Mouse (Mus musculus): ENCODE data around the gene Ryr2. TPM values are rescaled to one million over a fixed set of nuclear protein-coding genes. Genes with fewer than 3 reads are reported as not detected.
"Not testable (repeated sequence)": the region's sequence is repeated elsewhere in the genome, so short reads cannot be mapped to it uniquely, and the experiment has no call there.

Gene Ryr2
- polyA plus RNA-seq, 1 experiment from 2014 or later, result 0.87 TPM

- Histone ChIP-seq H3K4me2 (ENCODE audit: low read depth, low read length) (no peak overlapping the region), H3K27ac (ENCODE audit: low read length) (no peak overlapping the region), H3K27me3 (ENCODE audit: control insufficient read depth, insufficient read depth, low read length) (no peaks in the 10 kb centered on the region), H3K4me3 (replicated peaks; ENCODE audit: low read length) (no peak overlapping the region), H3K4me1 (ENCODE audit: control insufficient read depth, insufficient read depth, low read length) (no peaks in the 10 kb centered on the region), H3K36me3 (ENCODE audit: control insufficient read depth, insufficient read depth, low read length) (no peaks in the 10 kb centered on the region), H3K9me3 (replicated peaks; ENCODE audit: control insufficient read depth, low read length) (no peaks in the 10 kb centered on the region), H3K9ac (ENCODE audit: low read length) (no peak overlapping the region)
- WGBS, result 57% methylated on average over 6 of the region's 6 CpGs
- ATAC-seq (ENCODE audit: insufficient read depth, low FRiP score), result no peak
These were observed 270.3 kb downstream of the Ryr2 start for GRCm38 (mm10) chr13:11836304-11837078.

- H3K27ac ChIP-seq (ENCODE audit: low read length), result no peak overlapping the region
- H3K4me2 ChIP-seq (ENCODE audit: low read depth, low read length), result no peak overlapping the region
- H3K27me3 ChIP-seq (ENCODE audit: control insufficient read depth, insufficient read depth, low read length), result no peaks in the 10 kb centered on the region
- no peaks in the 10 kb centered on the region for H3K9me3 ChIP-seq (replicated peaks; ENCODE audit: control insufficient read depth, low read length)
- ATAC-seq (ENCODE audit: insufficient read depth, low FRiP score), result no peak
- no peaks in the 10 kb centered on the region for H3K4me1 ChIP-seq (ENCODE audit: control insufficient read depth, insufficient read depth, low read length)
- no peak overlapping the region for H3K9ac ChIP-seq (ENCODE audit: low read length)
- WGBS, result 74% methylated on average over 4 of the region's 4 CpGs
- no peak overlapping the region for H3K4me3 ChIP-seq (replicated peaks; ENCODE audit: low read length)
- H3K36me3 ChIP-seq (ENCODE audit: control insufficient read depth, insufficient read depth, low read length), result no peaks in the 10 kb centered on the region
These were observed 275.5 kb downstream of the Ryr2 start for GRCm38 (mm10) chr13:11831210-11831609.

DNA sequence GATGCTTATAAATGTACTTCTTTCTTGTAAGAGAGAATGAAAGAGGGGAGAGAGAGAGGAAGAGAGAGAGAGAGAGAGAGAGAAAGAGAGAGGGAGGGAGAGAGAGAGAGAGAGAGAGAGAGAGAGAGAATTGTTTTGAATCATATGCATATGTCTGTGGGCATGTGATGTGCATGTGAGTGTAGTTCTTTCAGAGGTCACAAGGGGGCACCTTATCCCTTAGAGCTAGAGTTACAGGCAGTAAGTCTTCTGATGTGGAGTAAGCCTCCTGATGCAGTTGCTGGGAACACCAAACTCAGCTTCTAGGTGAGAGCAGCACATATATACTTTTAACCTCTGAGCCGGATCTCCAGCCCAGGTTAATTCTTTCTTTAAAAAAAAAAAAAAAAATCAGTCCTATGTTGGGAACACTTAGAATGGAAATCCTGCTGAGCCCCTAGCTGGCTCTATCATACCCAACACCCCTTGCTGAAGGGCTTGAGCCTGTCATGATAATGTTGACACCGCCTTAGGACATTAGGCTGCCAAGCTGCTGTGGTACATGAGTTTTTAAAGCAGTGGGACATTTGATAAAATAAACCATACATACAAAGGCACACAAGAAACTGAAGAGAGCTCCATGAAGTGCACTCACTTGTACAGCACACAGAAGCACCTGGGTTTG is 281.1 kb downstream of the Ryr2 start:
- ATAC-seq (ENCODE audit: insufficient read depth, low FRiP score), result no peak
- no peaks in the 10 kb centered on the region for H3K36me3 ChIP-seq (ENCODE audit: control insufficient read depth, insufficient read depth, low read length)
- H3K4me3 ChIP-seq (replicated peaks; ENCODE audit: low read length), result no peak overlapping the region
- H3K27ac ChIP-seq (ENCODE audit: low read length), result no peak overlapping the region
- WGBS, result 91% methylated on average over 2 of the region's 2 CpGs
- no peaks in the 10 kb centered on the region for H3K9me3 ChIP-seq (replicated peaks; ENCODE audit: control insufficient read depth, low read length)
- H3K4me2 ChIP-seq (ENCODE audit: low read depth, low read length), result no peak overlapping the region
- H3K27me3 ChIP-seq (ENCODE audit: control insufficient read depth, insufficient read depth, low read length), result no peaks in the 10 kb centered on the region
- no peaks in the 10 kb centered on the region for H3K4me1 ChIP-seq (ENCODE audit: control insufficient read depth, insufficient read depth, low read length)
- no peak overlapping the region for H3K9ac ChIP-seq (ENCODE audit: low read length)

- Histone ChIP-seq H3K4me2 (ENCODE audit: low read depth, low read length) (no peak overlapping the region), H3K9ac (ENCODE audit: low read length) (no peak overlapping the region), H3K4me1 (ENCODE audit: control insufficient read depth, insufficient read depth, low read length) (no peaks in the 10 kb centered on the region), H3K27ac (ENCODE audit: low read length) (no peak overlapping the region), H3K36me3 (ENCODE audit: control insufficient read depth, insufficient read depth, low read length) (no peaks in the 10 kb centered on the region), H3K4me3 (replicated peaks; ENCODE audit: low read length) (no peak overlapping the region), H3K27me3 (ENCODE audit: control insufficient read depth, insufficient read depth, low read length) (no peaks in the 10 kb centered on the region), H3K9me3 (replicated peaks; ENCODE audit: control insufficient read depth, low read length) (no peaks in the 10 kb centered on the region)
- WGBS, result 73% methylated on average over 3 of the region's 3 CpGs
- no peak for ATAC-seq (ENCODE audit: insufficient read depth, low FRiP score)
These were observed 288.0 kb downstream of the Ryr2 start for GRCm38 (mm10) chr13:11818723-11819122.

- H3K4me3 ChIP-seq (replicated peaks; ENCODE audit: low read length); H3K36me3 ChIP-seq (ENCODE audit: control insufficient read depth, insufficient read depth, low read length); H3K27me3 ChIP-seq (ENCODE audit: control insufficient read depth, insufficient read depth, low read length); H3K4me2 ChIP-seq (ENCODE audit: low read depth, low read length); H3K4me1 ChIP-seq (ENCODE audit: control insufficient read depth, insufficient read depth, low read length); H3K9ac ChIP-seq (ENCODE audit: low read length); ATAC-seq (ENCODE audit: insufficient read depth, low FRiP score); H3K9me3 ChIP-seq (replicated peaks; ENCODE audit: control insufficient read depth, low read length); H3K27ac ChIP-seq (ENCODE audit: low read length): not testable (repeated sequence)
- 61% methylated on average over 1 of the region's 1 CpGs for WGBS
These were observed 297.4 kb downstream of the Ryr2 start for GRCm38 (mm10) chr13:11809365-11809764.

DNA sequence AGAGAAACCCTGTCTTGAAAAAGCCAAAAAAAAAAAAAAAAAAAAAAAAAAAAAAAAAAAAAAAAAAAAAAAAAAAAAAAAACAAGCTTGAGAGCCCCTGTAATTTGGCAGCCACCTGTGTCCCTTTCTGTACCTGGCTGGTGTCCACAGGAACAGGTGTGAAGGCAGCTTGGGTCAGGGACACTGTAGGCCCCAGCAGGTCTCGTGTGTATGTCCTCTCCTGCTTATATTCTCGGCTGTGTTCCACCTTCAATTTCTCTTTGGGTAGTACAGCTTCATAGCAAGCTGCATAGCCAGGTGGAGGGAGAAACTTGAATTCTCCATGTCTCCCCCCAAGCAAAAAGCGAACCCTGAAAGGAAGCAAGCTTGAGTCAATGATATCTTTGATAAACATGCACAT is 314.2 kb downstream of the Ryr2 start:
- H3K4me3 ChIP-seq (replicated peaks; ENCODE audit: low read length), result no peak overlapping the region
- H3K36me3 ChIP-seq (ENCODE audit: control insufficient read depth, insufficient read depth, low read length), result no peaks in the 10 kb centered on the region
- H3K27ac ChIP-seq (ENCODE audit: low read length), result no peak overlapping the region
- no peak for ATAC-seq (ENCODE audit: insufficient read depth, low FRiP score)
- H3K4me1 ChIP-seq (ENCODE audit: control insufficient read depth, insufficient read depth, low read length), result no peaks in the 10 kb centered on the region
- no peaks in the 10 kb centered on the region for H3K9me3 ChIP-seq (replicated peaks; ENCODE audit: control insufficient read depth, low read length)
- no peak overlapping the region for H3K4me2 ChIP-seq (ENCODE audit: low read depth, low read length)
- H3K9ac ChIP-seq (ENCODE audit: low read length), result no peak overlapping the region
- no peaks in the 10 kb centered on the region for H3K27me3 ChIP-seq (ENCODE audit: control insufficient read depth, insufficient read depth, low read length)
- WGBS, result 85% methylated on average over 3 of the region's 3 CpGs

GRCm38 (mm10) chr13:11790536-11790935 is 316.2 kb downstream of the Ryr2 start:
- 62% methylated on average over 5 of the region's 5 CpGs for WGBS
- no peak for ATAC-seq (ENCODE audit: insufficient read depth, low FRiP score)
- H3K4me3 ChIP-seq (replicated peaks; ENCODE audit: low read length), result no peak overlapping the region
- H3K4me1 ChIP-seq (ENCODE audit: control insufficient read depth, insufficient read depth, low read length), result no peaks in the 10 kb centered on the region
- no peaks in the 10 kb centered on the region for H3K27me3 ChIP-seq (ENCODE audit: control insufficient read depth, insufficient read depth, low read length)
- H3K9me3 ChIP-seq (replicated peaks; ENCODE audit: control insufficient read depth, low read length), result no peaks in the 10 kb centered on the region
- H3K36me3 ChIP-seq (ENCODE audit: control insufficient read depth, insufficient read depth, low read length), result no peaks in the 10 kb centered on the region
- H3K9ac ChIP-seq (ENCODE audit: low read length), result no peak overlapping the region
- H3K27ac ChIP-seq (ENCODE audit: low read length), result no peak overlapping the region
- no peak overlapping the region for H3K4me2 ChIP-seq (ENCODE audit: low read depth, low read length)

GRCm38 (mm10) chr13:11782411-11783155 is 324.2 kb downstream of the Ryr2 start:
- no peaks in the 10 kb centered on the region for H3K27me3 ChIP-seq (ENCODE audit: control insufficient read depth, insufficient read depth, low read length)
- 67% methylated on average over 3 of the region's 3 CpGs for WGBS
- no peaks in the 10 kb centered on the region for H3K9me3 ChIP-seq (replicated peaks; ENCODE audit: control insufficient read depth, low read length)
- ATAC-seq (ENCODE audit: insufficient read depth, low FRiP score), result no peak
- no peaks in the 10 kb centered on the region for H3K36me3 ChIP-seq (ENCODE audit: control insufficient read depth, insufficient read depth, low read length)
- no peak overlapping the region for H3K27ac ChIP-seq (ENCODE audit: low read length)
- no peak overlapping the region for H3K4me2 ChIP-seq (ENCODE audit: low read depth, low read length)
- H3K4me1 ChIP-seq (ENCODE audit: control insufficient read depth, insufficient read depth, low read length), result no peaks in the 10 kb centered on the region
- H3K9ac ChIP-seq (ENCODE audit: low read length), result no peak overlapping the region
- no peak overlapping the region for H3K4me3 ChIP-seq (replicated peaks; ENCODE audit: low read length)

DNA sequence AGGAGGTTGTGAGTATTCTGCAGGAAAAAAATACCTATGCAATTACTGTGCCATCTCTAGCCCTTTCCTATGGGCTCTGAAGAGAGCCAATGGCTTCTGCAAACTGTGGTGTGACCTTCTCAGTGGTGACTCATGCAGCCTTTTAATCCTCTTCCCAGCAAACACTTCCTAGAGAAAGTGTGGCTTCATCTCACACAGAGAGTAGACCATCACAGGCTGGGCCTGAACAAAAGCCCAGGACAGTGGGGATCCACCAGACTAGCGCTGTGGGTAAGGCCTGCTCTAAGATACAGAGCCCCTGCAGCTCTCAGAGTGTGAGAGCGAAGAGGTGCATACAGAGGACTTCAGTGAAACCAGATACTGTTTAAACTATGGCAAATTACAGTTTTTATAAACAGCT is 325.7 kb downstream of the Ryr2 start:
- Histone ChIP-seq H3K9me3 (replicated peaks; ENCODE audit: control insufficient read depth, low read length) (no peaks in the 10 kb centered on the region), H3K4me2 (ENCODE audit: low read depth, low read length) (no peak overlapping the region), H3K4me3 (replicated peaks; ENCODE audit: low read length) (no peak overlapping the region), H3K9ac (ENCODE audit: low read length) (no peak overlapping the region), H3K36me3 (ENCODE audit: control insufficient read depth, insufficient read depth, low read length) (no peaks in the 10 kb centered on the region), H3K4me1 (ENCODE audit: control insufficient read depth, insufficient read depth, low read length) (no peaks in the 10 kb centered on the region), H3K27me3 (ENCODE audit: control insufficient read depth, insufficient read depth, low read length) (no peaks in the 10 kb centered on the region), H3K27ac (ENCODE audit: low read length) (no peak overlapping the region)
- ATAC-seq (ENCODE audit: insufficient read depth, low FRiP score), result no peak
- WGBS, result 34% methylated on average over 2 of the region's 2 CpGs
